Mouse (Mus musculus) limb, embryonic 14.5 days (tissue): Measurements from ENCODE around the gene Slc44a5. TPM values are rescaled to one million over a fixed set of nuclear protein-coding genes. Genes with fewer than 3 reads are reported as not detected.

Experiments used
- ATAC-seq: fragments of 200-750 bp; cut with Nextera tagmentation; 2 replicates; pipeline ENCODE4 v1.8.0; 2017; ENCODE audit warnings: low read depth, moderate number of reproducible peaks, moderate TSS enrichment; ENCODE audit not compliant: low FRiP score
- DNase-seq: peaks from one replicate; pipeline ENCODE4 v3.0.0-alpha.2; 2015; ENCODE audit warnings: low spot score
- H3K27ac ChIP-seq: fragments of 300-500 bp; sonication (generic); replicated peaks from 2 replicates; pipeline ENCODE4 v1.5.1; 2014; ENCODE audit warnings: low read depth, mild to moderate bottlenecking, low read length, moderate library complexity, mixed read lengths
- H3K27me3 ChIP-seq: fragments of 300-500 bp; sonication (generic); 2 replicates; pipeline ENCODE4 v1.6.1; 2014; ENCODE audit warnings: low read length, mixed read lengths; ENCODE audit not compliant: control insufficient read depth, insufficient read depth
- H3K36me3 ChIP-seq: fragments of 300-500 bp; sonication (generic); 2 replicates; pipeline ENCODE4 v1.6.1; 2014; ENCODE audit warnings: mild to moderate bottlenecking, low read length, moderate library complexity, mixed read lengths; ENCODE audit not compliant: control insufficient read depth, insufficient read depth
- H3K4me1 ChIP-seq: fragments of 300-500 bp; sonication (generic); 2 replicates; pipeline ENCODE4 v1.6.1; 2014; ENCODE audit warnings: antibody characterized with exemption, low read length, mixed read lengths; ENCODE audit not compliant: control insufficient read depth, insufficient read depth
- H3K4me2 ChIP-seq: fragments of 300-500 bp; sonication (generic); replicated peaks from 2 replicates; pipeline ENCODE4 v1.6.1; 2014; ENCODE audit warnings: low read depth, mild to moderate bottlenecking, low read length, moderate library complexity; ENCODE audit not compliant: severe bottlenecking
- H3K4me3 ChIP-seq: fragments of 300-500 bp; sonication (generic); replicated peaks from 2 replicates; pipeline ENCODE4 v1.5.1; 2014; ENCODE audit warnings: low read length
- H3K9ac ChIP-seq: fragments of 300-500 bp; sonication (generic); 2 replicates; pipeline ENCODE4 v1.6.1; 2014; ENCODE audit warnings: mild to moderate bottlenecking, low read depth, low read length, moderate library complexity; ENCODE audit not compliant: severe bottlenecking
- H3K9me3 ChIP-seq: fragments of 300-500 bp; sonication (generic); 2 replicates; pipeline ENCODE4 v1.6.1; 2016; ENCODE audit warnings: low read length; ENCODE audit not compliant: control insufficient read depth
- POLR2A ChIP-seq: fragments of 200-500 bp; IDR thresholded peaks from 2 replicates; pipeline ENCODE4 v1.8.0; 2012; ENCODE audit warnings: inconsistent platforms, mild to moderate bottlenecking, moderate library complexity, borderline replicate concordance; ENCODE audit not compliant: insufficient read depth, insufficient read length; ENCODE audit errors: extremely low read depth
- WGBS: fragments of 180-500 bp; shearing (Covaris S2); extraction: QIAGEN DNeasy Blood & Tissue Kit; methylation state at CpG from one replicate; pipeline ENCODE4 v1.1.7; 2014; 5-methylcytosine and 5-hydroxymethylcytosine counted together
- polyA plus RNA-seq, 2 experiments: library from polyadenylated mRNA; depleted of rRNA in 1 of 2; stranded (reverse) in 1 of 2; unstranded in 1 of 2; fragments of >200 nt; fragmentation: Nextera tagmentation in 1 of 2; extraction: Ambion mirVana in 1 of 2; gene quantifications; 2 replicates each; pipeline versions ENCODE4 v1.2.1 to v1.2.3; 2012 to 2014

Gene Slc44a5
- polyA plus RNA-seq, 2 experiments: 1.5 to 2.8 TPM

GRCm38 (mm10) chr3:154208479-154208878, 235.2 kb downstream of the Slc44a5 start:
- Histone ChIP-seq H3K4me1 (no peaks in the 10 kb centered on the region), H3K9me3 (no peaks in the 10 kb centered on the region), H3K9ac (no peak overlapping the region), H3K4me3 (no peak overlapping the region), H3K36me3 (no peaks in the 10 kb centered on the region), H3K27ac (no peak overlapping the region), H3K27me3 (no peaks in the 10 kb centered on the region), H3K4me2 (no peak overlapping the region)
- DNase-seq: no peak
- 86% methylated on average over 2 of the region's 2 CpGs for WGBS
- no peak for TF ChIP-seq POLR2A
- no peak for ATAC-seq

GRCm38 (mm10) chr3:154209201-154209754, 236.0 kb downstream of the Slc44a5 start:
- H3K36me3 ChIP-seq: no peaks in the 10 kb centered on the region
- no peak overlapping the region for H3K4me2 ChIP-seq
- DNase-seq: no peak
- no peak overlapping the region for H3K9ac ChIP-seq
- 20% methylated on average over 4 of the region's 4 CpGs for WGBS
- no peaks in the 10 kb centered on the region for H3K9me3 ChIP-seq
- H3K27me3 ChIP-seq: no peaks in the 10 kb centered on the region
- H3K4me1 ChIP-seq: no peaks in the 10 kb centered on the region
- no peak overlapping the region for H3K27ac ChIP-seq
- H3K4me3 ChIP-seq: no peak overlapping the region
- no peak for TF ChIP-seq POLR2A
- no peak for ATAC-seq

- Histone ChIP-seq H3K9ac (no peak overlapping the region), H3K9me3 (no peaks in the 10 kb centered on the region), H3K4me2 (no peak overlapping the region), H3K27me3 (no peaks in the 10 kb centered on the region), H3K36me3 (no peaks in the 10 kb centered on the region), H3K27ac (no peak overlapping the region), H3K4me3 (no peak overlapping the region), H3K4me1 (no peaks in the 10 kb centered on the region)
- WGBS: 7% methylated on average over 4 of the region's 4 CpGs
- ATAC-seq (no peak), DNase-seq (no peak)
- TF ChIP-seq POLR2A: no peak
Observed at GRCm38 (mm10) chr3:154209776-154210430, 236.7 kb downstream of the Slc44a5 start.

GRCm38 (mm10) chr3:154210431-154211055, 237.3 kb downstream of the Slc44a5 start:
- Histone ChIP-seq H3K9ac (no peak overlapping the region), H3K9me3 (no peaks in the 10 kb centered on the region), H3K27ac (no peak overlapping the region), H3K4me1 (no peaks in the 10 kb centered on the region), H3K4me3 (no peak overlapping the region), H3K27me3 (no peaks in the 10 kb centered on the region), H3K4me2 (no peak overlapping the region), H3K36me3 (no peaks in the 10 kb centered on the region)
- TF ChIP-seq POLR2A: no peak
- peak; percentile 42 for DNase-seq
- peak; percentile 63 for ATAC-seq
- 33% methylated on average over 10 of the region's 10 CpGs for WGBS

- 77% methylated on average over 2 of the region's 2 CpGs for WGBS
- H3K27me3 ChIP-seq: no peaks in the 10 kb centered on the region
- DNase-seq: no peak
- H3K4me2 ChIP-seq: no peak overlapping the region
- no peak overlapping the region for H3K27ac ChIP-seq
- H3K36me3 ChIP-seq: no peaks in the 10 kb centered on the region
- no peaks in the 10 kb centered on the region for H3K9me3 ChIP-seq
- no peak overlapping the region for H3K9ac ChIP-seq
- ATAC-seq: no peak
- no peak overlapping the region for H3K4me3 ChIP-seq
- no peak for TF ChIP-seq POLR2A
- no peaks in the 10 kb centered on the region for H3K4me1 ChIP-seq
Observed at GRCm38 (mm10) chr3:154212551-154212950, 239.3 kb downstream of the Slc44a5 start.
